Mouse (Mus musculus) CD8-positive naive resting alpha-beta T cell, adult 2 months (primary cell): ENCODE results near the gene Kcnb1.
A peak's percentile ranks its signal among the peaks of the same experiment; 100 is the strongest.

Experiments
- DNase-seq, 2 experiments: peaks; one replicate each; pipeline ENCODE4 v3.0.0; 2022; ENCODE audit warnings: low read depth in 2 of 2, low spot score in 2 of 2

Kcnb1 gene

DNA sequence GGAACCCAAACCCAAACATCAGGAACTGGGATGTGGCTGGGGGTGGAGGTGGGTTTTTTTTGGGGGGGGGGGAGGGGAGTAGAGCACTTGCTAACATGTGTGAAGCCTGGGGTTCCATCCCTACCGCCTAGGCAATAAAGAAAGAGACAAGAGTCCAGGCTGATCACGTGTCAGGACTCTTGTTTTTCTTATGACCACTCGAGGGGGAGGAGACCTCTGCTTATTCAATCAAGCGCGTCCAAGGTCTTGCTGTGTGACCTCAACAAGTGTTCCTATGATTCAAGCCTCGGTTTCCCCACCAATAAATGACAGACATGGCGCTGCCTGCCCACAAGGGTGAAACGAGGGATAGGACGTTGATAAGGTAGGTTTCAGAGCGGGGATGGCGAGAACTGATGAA lies 103.9 kb downstream of the Kcnb1 start:
- no peak for DNase-seq

DNA sequence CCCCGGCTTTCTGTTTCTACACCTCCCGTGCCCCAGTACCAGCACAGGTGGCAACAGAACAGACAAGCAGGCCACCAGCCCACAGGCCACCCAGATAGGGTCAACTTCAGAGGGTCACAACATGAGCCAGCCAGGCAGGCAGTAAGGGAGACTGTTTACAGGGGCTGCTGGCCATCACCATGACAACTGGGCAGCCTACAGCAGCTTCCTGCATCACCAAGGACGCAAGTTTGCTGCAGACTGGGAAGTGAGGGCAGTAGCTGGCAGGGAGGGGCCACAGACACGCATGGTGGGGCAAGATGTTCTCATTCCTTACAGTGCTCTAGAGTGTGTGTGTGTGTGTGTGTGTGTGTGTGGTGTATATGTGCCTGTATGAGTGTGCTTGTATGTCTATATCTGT lies 108.3 kb downstream of the Kcnb1 start:
- peak in 1 of 2 experiments; percentile 23 for DNase-seq

DNA sequence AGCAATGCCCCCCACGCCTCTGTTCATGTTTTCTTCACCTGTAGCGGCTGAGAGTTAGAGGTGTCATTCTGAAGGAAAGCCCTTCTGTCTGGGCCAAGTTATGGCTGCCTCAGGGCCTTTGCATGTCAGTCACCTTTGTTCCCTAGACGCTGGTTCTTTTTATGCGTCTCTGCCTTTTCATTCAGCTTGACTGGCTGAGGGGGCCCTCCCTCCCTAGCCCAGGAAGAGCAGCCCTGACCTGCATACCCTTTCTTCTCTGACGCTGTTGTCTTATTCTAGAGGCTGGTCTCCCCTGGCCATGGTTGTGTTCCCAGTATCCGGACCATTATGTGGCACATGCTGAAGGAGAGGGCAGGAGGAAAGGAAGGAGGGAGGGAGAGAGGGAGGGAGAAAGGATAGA lies 108.8 kb downstream of the Kcnb1 start:
- no peak for DNase-seq

DNA sequence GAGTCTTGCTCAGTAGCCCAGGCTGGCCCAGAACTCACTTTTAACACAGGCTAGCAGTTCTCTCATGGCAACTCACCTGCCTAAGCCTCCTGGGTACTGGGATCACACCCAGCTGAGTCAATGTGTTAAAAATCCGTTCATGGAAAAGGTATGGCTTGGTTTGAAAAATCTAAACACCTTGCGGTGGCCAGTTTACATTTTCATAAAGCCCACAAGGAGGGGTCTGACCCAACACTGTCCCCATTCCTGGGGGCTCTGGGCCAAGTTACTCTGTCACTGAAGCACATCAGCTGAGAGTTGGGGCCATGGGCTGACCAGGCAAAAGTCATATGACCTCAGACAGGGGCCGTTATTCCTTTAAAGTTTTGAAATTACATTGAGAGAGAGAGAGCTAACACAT lies 109.6 kb downstream of the Kcnb1 start:
- DNase-seq = no peak

DNA sequence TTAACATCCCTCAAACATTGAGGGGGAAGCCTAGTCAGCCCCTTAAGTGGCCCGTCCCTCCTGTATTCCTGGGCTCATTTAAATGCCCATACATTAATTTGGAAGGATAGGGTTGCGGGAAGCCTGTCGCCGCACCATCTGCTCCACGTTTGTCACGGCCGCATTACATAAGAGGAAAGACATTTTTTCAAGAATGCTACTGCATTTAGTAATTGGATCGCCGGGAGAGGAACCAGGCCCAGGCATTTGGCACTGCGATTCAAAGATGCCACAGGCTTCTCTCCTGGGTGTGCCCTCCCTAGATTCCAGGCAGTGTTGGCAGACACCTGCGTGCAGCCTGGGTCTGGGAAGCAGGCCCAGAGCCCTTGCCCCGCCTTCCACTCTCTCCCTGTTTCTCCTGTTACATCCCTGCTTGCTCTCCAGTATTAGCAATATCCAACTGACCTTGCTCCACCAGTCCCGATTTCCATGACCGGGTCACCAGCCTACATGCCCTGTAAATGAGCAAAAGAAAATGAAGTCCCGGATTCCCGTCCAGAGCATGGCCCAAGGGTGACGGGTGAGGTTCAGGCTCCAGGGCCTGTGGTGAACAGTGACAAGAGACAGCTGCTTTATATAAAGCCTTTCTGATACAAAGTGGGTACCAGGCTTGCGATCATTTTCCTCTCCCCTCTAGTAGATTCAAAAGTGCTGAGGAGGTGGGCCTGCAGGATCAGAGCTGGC lies 110.3 kb downstream of the Kcnb1 start:
- DNase-seq = no peak

DNA sequence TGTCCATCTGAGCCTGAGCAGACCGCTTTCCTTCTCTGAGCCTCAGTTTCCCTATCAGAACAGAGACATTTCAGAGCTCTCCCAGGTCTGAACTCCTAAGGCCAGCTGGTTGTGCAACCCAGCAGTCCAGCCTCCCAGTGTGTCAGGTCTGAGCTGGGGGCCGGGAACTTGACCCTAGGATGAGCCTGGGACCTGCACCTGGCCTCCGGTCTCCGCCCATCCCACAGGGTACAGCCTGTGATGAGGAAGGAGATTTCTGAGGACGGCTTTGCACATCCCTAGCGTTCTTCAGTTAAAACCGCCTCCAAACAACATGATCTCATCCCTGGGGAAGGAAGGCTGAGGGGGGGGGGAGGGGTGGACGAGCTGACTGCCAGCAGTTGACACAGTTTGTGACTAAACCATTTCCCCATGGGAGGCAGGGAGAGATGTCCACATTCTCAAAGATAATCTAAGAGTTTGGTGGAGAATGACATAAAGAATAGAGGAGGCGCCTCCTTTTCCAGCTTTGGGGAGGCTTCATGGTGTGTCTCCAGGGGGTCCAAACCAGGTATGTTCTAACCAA lies 110.9 kb downstream of the Kcnb1 start:
- no peak for DNase-seq

DNA sequence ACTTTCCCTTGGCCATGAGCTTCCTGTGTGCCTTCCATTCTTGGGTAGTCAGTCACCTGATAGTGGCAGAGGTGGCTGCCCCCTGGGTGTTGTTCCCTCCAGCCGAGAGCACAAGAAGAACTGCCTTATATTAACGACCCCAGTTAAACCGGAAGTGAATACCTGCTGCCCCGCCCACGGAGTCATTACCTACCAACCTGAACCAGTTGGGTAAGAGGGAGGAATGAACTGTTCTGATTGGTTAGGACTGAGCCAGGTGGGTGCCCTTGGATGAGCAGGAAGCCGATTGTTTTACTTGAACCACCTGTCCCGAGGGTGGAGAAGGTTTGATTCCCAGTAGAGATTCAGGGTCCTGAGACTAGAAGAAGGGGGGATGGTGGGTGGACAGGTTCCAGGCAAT lies 111.5 kb downstream of the Kcnb1 start:
- DNase-seq = no peak

DNA sequence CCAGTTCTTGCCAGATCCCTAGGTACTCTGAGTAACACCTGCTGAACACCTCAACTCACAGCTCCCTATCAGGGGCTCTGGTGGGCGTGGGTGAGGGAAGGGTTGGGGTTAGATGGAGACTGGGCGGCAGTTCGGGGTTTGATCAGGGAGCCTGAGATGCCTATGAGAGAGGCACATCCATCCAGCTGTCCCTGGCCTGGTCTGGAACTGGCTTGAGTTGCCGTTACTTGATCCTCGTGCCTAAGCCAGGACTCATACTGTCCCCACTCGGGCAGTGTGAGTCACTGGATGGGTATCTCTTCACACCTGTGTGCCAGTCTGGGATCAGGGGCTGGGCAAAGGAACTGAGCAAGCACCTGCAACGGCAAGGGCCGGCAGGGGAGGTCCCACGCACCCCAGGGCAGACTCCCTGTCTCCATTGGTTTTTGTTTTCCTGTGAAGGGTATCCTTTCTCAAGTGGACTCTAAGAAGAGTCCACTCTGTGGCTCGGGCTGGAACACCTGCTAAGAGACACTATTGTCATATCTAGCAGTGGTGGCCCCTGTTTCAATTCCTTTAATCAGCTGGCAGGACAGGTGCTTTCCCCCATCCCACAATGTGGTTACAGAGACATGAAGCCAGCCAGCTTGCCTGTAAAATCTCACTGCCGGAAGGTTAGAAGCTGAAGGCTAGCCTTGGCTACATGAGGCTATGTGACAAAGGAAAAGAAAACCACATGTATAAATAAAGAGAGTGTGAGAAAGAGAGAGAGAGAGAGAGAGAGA lies 112.6 kb downstream of the Kcnb1 start:
- no peak for DNase-seq

DNA sequence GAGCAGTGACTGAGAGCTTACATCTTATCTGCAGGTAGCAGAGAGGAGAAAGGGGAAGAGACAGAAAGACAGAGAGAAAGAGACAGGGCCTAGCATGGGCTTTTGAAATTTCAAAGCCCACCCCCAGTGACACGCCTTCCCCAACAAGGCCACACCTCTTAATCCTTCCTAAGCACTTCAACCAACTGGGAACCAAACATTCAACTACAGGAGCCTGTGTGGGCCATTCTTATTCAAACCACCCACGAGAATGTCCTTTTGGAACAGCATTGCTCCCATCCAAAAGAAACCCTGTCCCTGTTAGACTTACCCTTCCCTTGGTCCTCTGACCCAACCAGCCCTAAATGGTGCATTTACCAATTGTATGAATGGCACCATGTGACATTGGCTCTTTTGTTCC lies 113.2 kb downstream of the Kcnb1 start:
- no peak for DNase-seq

DNA sequence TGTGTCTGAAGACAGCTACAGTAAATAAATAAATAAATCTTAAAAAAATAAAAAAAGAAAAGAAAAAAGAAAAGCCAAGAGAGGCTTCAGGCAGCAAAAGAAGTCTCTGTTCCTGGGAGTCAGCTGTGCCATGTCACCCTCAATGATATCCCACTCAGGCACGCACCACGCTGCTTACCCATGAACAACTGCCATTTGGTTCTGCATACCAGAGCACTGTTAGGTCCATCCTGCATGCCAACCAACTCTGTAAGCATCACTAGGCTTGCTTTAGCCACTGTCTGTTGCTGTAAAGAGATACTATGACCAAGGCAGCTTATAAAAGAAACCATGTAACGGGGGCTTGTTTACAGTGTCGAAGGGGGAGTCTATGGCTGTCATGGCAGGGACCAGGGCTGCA lies 113.6 kb downstream of the Kcnb1 start:
- DNase-seq = no peak

DNA sequence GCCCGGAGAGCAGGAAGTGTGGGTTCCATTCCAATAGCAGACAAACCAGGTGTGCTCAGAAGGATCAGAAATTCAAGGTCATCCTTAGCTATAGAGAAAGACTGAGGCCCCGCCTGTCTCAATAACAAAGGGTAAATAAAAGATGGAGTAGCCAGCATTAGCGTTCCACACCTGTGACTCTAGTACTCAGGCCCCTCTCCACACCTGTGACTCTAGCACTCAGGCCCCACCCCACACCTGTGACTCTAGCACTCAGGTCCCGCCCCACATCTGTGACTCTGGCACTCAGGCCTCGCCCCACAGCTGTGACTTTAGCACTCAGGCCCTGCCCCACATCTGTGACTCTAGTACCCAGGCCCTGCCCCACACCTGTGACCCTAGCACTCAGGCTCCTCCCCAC lies 115.4 kb downstream of the Kcnb1 start:
- no peak for DNase-seq

DNA sequence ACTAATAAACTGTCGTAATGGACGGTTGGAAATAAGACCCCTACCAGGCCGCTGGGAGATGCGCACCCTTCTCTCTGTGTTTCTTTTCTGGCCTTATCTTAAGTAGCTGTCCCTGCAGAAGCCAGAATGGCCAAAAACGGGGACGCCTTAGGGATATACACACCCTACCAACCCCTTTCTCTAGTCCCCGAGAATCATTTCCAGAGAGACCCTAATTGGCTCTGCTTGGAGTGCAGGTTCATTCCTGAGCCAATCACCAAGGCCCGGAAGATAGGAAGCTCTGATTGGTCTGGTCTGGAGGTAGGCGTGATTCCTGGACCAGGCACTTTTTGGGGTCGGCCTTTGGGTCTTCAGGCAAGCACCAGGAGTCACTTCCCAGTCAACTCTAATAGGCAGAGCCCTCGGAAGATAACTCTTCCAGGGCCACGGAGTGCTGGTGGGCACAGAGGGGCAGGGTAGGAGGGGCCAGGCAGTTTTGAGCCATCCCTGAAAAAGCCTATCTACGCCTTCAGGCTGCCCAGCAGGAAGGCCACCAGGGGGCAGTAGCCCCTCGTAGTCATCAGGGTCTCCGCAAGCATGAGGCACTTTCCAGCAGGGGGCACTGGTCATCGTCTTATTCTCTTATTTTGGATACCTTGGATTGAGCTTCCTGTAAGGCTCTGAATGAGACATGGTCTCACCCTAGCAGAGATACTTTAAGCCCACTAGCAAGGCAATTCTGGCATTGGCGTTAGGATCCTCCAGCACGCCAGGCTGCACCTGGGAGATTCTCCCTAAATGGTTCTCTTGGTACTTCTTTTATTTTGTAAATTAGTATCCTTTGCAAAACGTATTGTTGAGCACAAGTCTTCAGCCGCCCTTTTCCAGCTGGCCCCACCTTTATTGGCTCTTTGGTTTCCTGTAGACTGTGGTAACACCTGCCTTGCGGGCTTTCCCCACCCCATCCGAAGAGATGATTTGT lies 118.0 kb downstream of the Kcnb1 start:
- peak; percentile 92 to 97 for DNase-seq

DNA sequence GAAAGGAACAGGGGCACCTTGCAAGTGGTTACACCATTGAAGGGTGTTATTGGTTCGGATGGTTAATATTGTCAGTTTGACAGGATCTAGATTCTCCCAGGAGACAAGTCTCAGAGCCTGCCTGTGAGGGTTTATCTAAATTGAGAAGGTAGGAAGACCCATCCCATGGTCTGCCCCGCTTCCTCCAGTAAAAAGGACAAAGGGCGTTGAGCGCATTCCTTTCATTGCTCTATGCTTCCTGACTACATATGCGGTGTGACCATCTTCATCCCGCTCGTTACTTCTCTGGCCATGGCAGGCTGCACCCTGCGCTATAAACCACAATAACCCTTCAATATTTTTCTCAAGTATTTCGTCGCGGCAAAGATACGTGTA lies 118.7 kb downstream of the Kcnb1 start:
- no peak for DNase-seq

DNA sequence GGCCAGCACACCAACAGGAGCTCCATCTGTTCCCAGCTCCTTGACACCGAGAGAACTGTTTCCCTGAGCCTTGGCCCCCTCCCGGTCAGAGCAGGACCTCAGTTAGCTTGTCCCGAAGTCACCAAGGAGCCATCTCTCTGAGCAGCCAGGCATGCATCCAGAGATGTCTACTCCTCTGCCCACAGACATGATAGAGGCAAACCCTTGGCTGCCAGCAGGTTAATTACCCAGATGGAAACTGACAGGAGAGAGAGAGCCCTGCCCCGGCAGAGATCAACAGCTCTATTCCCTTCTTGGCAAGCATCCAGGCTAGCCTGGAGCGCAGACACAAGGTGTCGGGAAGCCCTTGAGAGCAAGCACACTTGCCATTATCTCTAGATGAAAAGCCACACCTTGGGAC lies 119.6 kb downstream of the Kcnb1 start:
- no peak for DNase-seq

DNA sequence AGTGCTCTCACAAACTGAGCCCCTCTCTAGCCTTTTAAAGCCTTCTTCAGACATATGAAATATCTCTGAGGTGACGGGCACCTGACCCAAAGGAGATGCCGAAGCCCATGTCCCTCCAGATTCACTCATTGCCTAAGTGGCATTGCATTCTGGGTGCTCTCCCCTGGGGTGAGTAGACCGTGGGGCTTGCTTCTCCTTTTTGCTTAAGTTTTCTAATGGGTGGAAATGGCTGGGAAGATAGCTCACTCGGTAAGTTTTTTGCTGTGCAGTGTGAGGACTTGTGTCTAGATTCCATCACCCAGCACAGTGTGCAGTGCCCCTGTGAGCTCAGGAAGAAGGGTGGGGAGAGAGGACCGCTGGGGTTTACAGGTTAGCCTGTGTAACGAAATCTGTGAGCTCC lies 122.4 kb downstream of the Kcnb1 start:
- DNase-seq = no peak

DNA sequence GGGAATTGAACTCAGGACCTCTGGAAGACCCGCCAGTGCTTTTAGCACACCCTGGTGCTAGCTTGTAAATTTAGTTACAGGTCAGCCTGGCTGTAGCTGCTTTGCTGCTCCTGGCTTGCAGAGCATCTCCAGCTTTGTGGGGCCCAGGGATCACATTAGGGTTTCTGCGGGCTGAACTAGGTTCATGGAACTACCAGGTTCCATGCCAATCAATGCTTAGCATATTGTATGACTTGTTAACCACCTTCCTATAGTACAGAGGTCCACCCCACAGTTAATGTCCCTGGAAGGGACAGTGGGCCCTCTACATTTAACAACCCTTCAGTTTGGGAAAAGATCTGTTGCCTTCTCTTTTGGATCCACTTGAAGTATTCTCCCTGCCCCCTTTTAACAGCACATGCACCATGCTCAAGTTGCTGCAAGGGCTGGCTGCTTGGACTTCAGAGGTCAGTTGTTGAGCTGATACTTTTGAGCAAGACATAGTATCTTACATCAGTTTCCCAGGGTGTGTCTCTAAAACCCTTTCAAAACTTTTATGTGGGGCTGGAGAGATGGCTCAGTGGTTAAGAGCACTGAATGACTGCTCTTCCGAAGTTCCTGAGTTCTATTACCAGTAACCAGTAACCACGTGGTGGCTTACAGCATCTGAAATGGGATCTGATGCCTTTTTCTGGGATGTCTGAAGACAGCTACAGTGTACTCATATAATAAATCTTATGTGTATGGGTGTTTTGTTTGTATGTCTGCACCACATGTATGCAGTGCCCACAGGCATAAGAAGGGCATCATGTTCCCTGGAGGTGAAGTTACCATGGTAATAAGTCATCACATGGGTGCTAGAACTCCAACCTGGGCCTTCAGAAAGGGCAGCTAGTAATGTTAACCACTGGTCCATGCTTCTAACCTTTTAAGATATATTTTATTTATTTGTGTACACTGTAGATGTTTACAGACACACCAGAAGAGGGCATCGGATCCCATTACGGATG lies 123.1 kb downstream of the Kcnb1 start:
- DNase-seq = no peak

DNA sequence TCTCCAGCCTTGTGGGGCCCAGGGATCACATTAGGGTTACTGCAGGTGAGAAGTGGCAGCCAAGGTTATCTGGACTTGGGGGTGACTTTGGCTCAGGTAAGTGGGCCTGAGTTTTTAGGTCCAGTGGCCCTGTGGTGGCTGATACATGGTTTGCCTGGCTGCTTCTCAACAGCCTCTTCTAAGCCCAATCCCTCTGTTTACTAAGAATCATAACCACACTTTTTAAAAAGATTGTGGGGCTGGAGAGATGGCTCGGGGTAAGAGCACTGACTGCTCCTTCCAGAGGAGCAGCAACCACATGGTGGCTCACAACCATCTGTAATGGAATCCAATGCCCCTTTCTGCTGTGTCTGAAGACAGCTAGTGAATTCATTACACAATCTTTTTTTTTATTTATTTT lies 123.9 kb downstream of the Kcnb1 start:
- no peak for DNase-seq

DNA sequence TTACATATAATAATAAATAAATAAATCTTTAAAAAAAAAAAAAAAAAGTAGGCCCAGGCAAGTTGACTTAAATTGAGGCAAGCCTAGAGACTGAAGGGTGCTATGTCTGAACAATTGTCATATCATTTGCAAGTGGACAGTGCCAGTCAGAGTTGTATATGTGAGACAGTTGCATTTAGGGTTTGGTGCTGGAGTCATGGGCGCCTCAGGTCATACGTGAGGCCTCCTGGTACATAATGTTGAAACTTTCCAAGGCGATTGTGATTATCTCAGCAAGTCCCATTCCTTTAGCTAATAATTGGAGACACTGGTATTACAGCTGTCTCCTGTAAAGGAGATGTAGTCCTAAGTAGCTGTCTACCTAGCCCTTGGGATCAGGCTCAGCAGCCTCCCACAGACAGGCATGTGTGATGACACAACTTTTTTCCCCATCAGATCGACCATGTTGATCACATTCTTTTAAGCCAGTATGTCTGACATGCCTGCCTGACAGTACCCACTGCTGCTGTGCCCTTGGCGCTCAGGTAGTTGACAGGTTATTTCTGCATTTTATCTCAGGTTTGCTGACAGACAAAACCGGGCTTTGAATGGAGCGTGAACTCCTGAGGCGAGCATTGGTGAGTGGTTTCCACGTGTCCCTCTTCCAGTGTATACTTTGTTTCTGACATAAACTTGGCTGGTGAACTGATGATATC lies 125.2 kb downstream of the Kcnb1 start:
- DNase-seq = no peak

DNA sequence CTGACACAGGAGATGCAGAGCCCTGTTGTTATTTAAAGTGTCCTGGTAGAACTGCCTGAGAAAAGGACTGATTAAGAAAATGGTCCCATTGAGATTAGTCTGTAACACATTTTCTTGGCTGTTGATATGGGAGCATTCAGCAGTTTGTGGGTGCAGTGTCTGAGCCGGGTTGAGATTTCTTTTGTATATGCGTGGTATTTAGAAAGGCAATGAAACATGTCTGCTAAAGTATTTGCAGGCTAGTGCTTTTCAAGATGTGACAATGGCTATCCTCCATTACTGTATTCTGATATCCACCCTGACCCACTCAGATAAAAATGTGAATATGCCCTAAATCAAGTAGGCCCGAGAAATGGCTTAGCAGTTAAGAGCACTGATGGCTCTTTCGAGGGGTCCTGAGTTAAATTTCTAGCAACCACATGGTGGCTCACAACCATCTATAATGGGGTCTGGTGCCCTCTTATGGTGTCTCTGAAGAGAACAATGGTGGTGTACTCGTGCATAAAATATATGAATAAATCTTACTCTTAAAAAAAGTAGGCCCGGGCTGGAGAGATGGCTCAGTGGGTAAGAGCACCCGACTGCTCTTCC lies 126.0 kb downstream of the Kcnb1 start:
- no peak for DNase-seq
